Mouse (Mus musculus) central nervous system, embryonic 11.5 days (tissue): Measurements from ENCODE around the gene Tiparp. TPM values are rescaled to one million over a fixed set of nuclear protein-coding genes. Genes with fewer than 3 reads are reported as not detected.

Source experiments
- polyA plus RNA-seq: library from polyadenylated mRNA; depleted of rRNA; stranded (reverse); fragments of >200 nt; gene quantifications from 2 replicates; pipeline ENCODE4 v1.2.3, GENCODE M21; 2012; rRNA removed

Tiparp gene
- 9.6 and 11.8 TPM in 2 replicates for polyA plus RNA-seq

DNA sequence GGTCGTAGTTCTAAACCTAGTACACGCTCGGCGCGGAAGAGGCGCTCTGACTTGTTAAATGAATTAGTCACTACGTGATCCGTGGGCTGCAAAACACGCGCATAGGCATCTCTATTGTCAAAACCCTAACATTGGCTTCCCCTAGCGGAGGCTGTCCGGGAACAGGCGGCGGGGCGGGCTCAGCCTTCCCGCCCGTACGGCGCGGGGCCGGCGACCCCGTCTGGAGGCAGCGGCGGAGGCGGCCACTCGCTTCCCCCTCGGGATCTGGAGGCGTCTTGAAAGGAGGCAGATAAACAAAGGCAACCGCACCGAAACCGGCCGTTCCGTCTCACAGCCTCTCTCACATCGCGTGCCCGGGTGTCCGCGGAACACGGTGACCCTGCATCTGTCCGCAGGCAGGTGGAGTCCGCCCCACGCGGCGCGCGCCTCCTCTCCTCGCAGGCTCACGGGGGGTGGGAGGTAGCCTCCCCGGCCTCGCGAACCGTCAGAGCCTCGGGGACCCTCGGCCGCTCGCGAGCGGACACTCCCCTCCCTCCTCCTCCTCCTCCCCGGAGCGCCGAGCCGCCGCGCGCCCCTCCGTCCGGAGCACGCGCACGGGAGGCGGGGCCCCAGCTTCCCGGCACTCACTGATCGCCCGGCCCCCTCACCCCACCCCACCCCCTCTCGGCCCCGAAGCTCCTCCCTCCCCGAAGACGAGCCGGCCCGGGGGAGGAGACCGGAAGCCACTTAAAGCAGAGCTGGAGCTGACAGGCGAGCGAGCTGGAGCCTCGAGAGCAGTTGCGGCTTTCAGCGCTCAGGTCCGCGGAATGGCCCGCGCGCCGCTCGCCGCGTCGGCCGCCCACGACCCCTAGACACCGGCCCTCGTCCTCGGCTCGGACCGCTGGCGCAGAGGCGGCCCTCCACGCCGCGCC is at the start of gene Tiparp:
TSS of gene Tiparp (plus strand) at position 720 of the 911 bp plus-strand sequence.

Other genes with a start within 250 kb of the Tiparp start
- 121 and 198 TPM in 2 replicates for gene Ssr3, start 135.8 kb upstream of the Tiparp start, polyA plus RNA-seq
- gene Lekr1, start 137.8 kb downstream of the Tiparp start, polyA plus RNA-seq, result 2.8 and 5.1 TPM in 2 replicates